Mouse (Mus musculus) stomach, embryonic 14.5 days (tissue): ENCODE measurements around the gene Nr5a1. TPM values are rescaled to one million over a fixed set of nuclear protein-coding genes. Genes with fewer than 3 reads are reported as not detected.

Experiments used
- ATAC-seq: fragments of 200-750 bp; cut with Nextera tagmentation; 2 replicates; pipeline ENCODE4 v1.8.0; 2017; ENCODE audit warnings: low read depth, moderate TSS enrichment; ENCODE audit not compliant: insufficient number of reproducible peaks, insufficient read depth, low FRiP score
- H3K27ac ChIP-seq: fragments of 300-500 bp; sonication (generic); 2 replicates; pipeline ENCODE4 v1.5.1; 2014; ENCODE audit warnings: mild to moderate bottlenecking, low read length, moderate library complexity, mixed read lengths
- H3K27me3 ChIP-seq: fragments of 300-500 bp; sonication (generic); 2 replicates; pipeline ENCODE4 v1.6.1; 2014; ENCODE audit warnings: low read length, control low read depth, mixed read lengths; ENCODE audit not compliant: control insufficient read depth, insufficient read depth
- H3K36me3 ChIP-seq: fragments of 300-500 bp; sonication (generic); 2 replicates; pipeline ENCODE4 v1.6.1; 2014; ENCODE audit warnings: mild to moderate bottlenecking, control low read depth, low read length, moderate library complexity, mixed read lengths; ENCODE audit not compliant: control insufficient read depth, insufficient read depth
- H3K4me1 ChIP-seq: fragments of 300-500 bp; sonication (generic); 2 replicates; pipeline ENCODE4 v1.6.1; 2014; ENCODE audit warnings: low read length, control low read depth, mixed read lengths; ENCODE audit not compliant: control insufficient read depth, insufficient read depth
- H3K4me2 ChIP-seq: fragments of 300-500 bp; sonication (generic); replicated peaks from 2 replicates; pipeline ENCODE4 v1.6.1; 2014; ENCODE audit warnings: low read depth, low read length, control low read depth
- H3K4me3 ChIP-seq: fragments of 300-500 bp; sonication (generic); 2 replicates; pipeline ENCODE4 v1.5.1; 2014; ENCODE audit warnings: low read depth, low read length, control low read depth
- H3K9ac ChIP-seq: fragments of 300-500 bp; sonication (generic); replicated peaks from 2 replicates; pipeline ENCODE4 v1.6.1; 2014; ENCODE audit warnings: low read depth, mild to moderate bottlenecking, control low read depth, low read length, moderate library complexity, mixed read lengths
- H3K9me3 ChIP-seq: fragments of 300-500 bp; sonication (generic); 2 replicates; pipeline ENCODE4 v1.6.1; 2016; ENCODE audit warnings: low read depth, low read length, control low read depth; ENCODE audit not compliant: control insufficient read depth
- WGBS: fragments of 180-500 bp; shearing (Covaris S2); extraction: QIAGEN DNeasy Blood & Tissue Kit; methylation state at CpG from one replicate; pipeline ENCODE4 v1.1.7; 2014; 5-methylcytosine and 5-hydroxymethylcytosine counted together
- polyA plus RNA-seq: library from polyadenylated mRNA; unstranded; fragments of >200 nt; fragmentation: Nextera tagmentation; extraction: Ambion mirVana; gene quantifications from 2 replicates; pipeline ENCODE4 v1.2.1, GENCODE M21; 2014

Nr5a1 gene
- polyA plus RNA-seq, result 0.28 and 0.41 TPM in 2 replicates

DNA sequence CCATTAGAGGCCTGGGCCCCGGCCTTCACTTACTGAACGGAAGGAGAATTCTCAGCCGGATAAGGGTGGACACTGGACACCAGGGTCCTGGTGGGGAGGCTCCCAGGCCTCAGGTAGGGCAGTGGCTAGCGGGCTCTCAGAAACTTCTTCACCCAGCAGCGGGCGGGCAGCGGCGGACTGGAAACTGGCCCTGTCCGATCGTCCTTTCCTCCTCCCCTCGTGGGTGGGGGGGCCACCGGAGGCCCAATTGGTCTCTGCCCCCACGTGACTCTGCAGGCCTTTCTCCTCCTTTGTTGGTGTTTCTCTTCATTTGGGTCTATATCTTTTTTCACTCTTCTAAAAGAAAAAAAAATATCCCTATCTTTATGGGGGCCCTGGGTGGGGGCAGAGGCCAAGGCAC, at the start of gene Nr5a1:
TSS of gene Nr5a1 (minus strand) at position 219 of the 400 bp plus-strand sequence.
- Histone ChIP-seq H3K4me3 (no peak within 1 kb of the TSS), H3K9ac (no peak within 1 kb of the TSS), H3K4me1 (peaks cover 8% of the 10 kb centered on the region; the same call in 1 of the 2 replicates), H3K27ac (no peak within 1 kb of the TSS), H3K4me2 (no peak within 1 kb of the TSS), H3K9me3 (no peaks in the 10 kb centered on the region), H3K36me3 (no peaks in the 10 kb centered on the region), H3K27me3 (peaks cover 25% of the 10 kb centered on the region)
- 88% methylated on average over 13 of the region's 13 CpGs for WGBS
- no peak for ATAC-seq

DNA sequence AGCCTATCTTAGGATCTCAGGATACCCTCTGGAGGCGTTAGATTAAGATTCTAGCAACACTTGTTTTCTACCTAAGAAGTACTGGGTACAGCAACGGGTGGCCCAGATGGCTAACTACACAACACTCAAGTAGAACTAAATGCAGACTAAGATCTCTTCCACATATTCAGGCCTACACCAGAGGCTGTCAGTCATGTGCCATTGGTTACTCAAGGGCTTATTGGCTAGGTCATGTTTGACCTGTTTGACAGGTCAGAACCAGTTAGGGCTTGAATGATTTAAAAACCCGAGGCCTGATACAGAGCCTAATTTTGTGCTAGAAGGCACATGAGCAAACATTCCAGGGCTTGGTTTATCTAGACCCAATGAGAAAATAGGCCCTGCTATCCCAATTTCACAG, 25.5 kb upstream of the Nr5a1 start:
- Histone ChIP-seq H3K9ac (no peak overlapping the region), H3K36me3 (no peaks in the 10 kb centered on the region), H3K4me2 (no peak overlapping the region), H3K27ac (no peak overlapping the region), H3K4me3 (no peak overlapping the region), H3K27me3 (no peaks in the 10 kb centered on the region), H3K4me1 (no peaks in the 10 kb centered on the region), H3K9me3 (no peaks in the 10 kb centered on the region)
- peak; percentile 46; the same call in 1 of the 2 replicates for ATAC-seq
- 79% methylated on average over 3 of the region's 3 CpGs for WGBS

- H3K27ac ChIP-seq, result no peak overlapping the region
- no peaks in the 10 kb centered on the region for H3K27me3 ChIP-seq
- no peaks in the 10 kb centered on the region for H3K9me3 ChIP-seq
- no peak overlapping the region for H3K4me3 ChIP-seq
- no peak; the same call in 1 of the 2 replicates for ATAC-seq
- no peaks in the 10 kb centered on the region for H3K4me1 ChIP-seq
- 26% methylated on average over 7 of the region's 7 CpGs for WGBS
- H3K4me2 ChIP-seq, result no peak overlapping the region
- H3K9ac ChIP-seq, result no peak overlapping the region
- no peaks in the 10 kb centered on the region for H3K36me3 ChIP-seq
Measured at GRCm38 (mm10) chr2:38739410-38739809, 25.1 kb upstream of the Nr5a1 start.

DNA sequence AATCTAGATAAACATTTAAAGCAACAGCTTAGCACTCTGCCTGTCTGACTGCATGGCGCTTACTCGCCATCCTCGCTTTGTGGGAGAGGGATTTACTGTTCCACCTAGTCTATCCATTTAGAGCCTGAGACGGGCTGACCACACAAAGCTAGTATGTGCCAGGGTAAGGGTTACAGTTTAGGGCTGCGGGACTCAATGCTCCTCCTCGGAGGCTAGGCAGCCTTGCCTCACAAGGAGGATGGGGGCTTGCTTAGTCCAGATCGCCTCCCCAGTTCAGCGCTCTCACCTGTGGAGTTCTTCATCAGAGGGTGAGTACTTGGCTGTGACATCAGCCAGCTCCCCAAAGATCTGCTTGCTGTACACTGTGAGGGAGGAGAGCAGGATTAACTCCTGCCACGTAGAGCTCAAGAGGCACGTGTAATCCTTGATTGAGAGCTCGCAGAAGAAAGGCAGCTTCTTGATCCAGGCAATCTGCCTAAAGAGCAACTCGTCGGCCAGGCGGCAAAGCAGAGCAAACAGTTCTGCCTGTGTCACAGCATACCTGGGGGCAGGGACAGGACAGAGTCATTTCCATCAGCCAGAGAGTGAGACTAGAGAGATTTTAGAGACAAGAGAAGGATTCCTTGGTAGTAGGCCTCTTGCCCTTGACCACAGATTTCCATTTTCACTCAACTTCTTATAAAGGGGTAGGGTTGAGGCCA, 24.4 kb upstream of the Nr5a1 start:
- Histone ChIP-seq H3K4me3 (no peak overlapping the region), H3K36me3 (no peaks in the 10 kb centered on the region), H3K9me3 (no peaks in the 10 kb centered on the region), H3K4me1 (no peaks in the 10 kb centered on the region), H3K4me2 (no peak overlapping the region), H3K9ac (no peak overlapping the region), H3K27ac (no peak overlapping the region), H3K27me3 (no peaks in the 10 kb centered on the region)
- no peak for ATAC-seq
- 82% methylated on average over 14 of the region's 14 CpGs for WGBS

DNA sequence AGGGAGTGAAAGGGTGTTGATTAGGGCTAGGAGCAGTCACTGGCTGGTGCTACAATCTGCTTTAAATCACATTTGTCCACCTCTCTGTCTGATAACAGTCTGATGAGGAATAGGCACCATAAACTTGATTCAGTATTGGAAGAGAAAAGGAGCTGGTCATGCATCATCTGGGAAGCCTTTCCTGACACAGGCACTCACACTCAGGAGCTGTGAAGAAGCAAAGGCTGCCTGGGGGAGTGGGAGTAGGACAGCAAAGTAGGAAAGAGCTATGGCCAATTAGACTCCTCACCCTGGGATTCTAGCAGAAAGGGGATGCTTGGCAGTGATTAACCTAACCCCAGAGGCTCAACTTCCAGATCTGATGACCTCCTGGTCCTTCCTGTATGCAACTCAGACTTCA, 21.4 kb upstream of the Nr5a1 start:
- Histone ChIP-seq H3K4me1 (no peaks in the 10 kb centered on the region), H3K4me3 (no peak overlapping the region), H3K9ac (no peak overlapping the region), H3K36me3 (no peaks in the 10 kb centered on the region), H3K27me3 (no peaks in the 10 kb centered on the region), H3K9me3 (no peaks in the 10 kb centered on the region), H3K27ac (no peak overlapping the region), H3K4me2 (no peak overlapping the region)
- no peak for ATAC-seq

- Histone ChIP-seq H3K27me3 (no peaks in the 10 kb centered on the region), H3K4me3 (no peak overlapping the region), H3K27ac (no peak overlapping the region), H3K4me1 (no peaks in the 10 kb centered on the region), H3K9me3 (no peaks in the 10 kb centered on the region), H3K36me3 (no peaks in the 10 kb centered on the region), H3K9ac (no peak overlapping the region), H3K4me2 (no peak overlapping the region)
- 59% methylated on average over 5 of the region's 5 CpGs for WGBS
- no peak for ATAC-seq
Measured at GRCm38 (mm10) chr2:38734721-38735120, 20.4 kb upstream of the Nr5a1 start.

DNA sequence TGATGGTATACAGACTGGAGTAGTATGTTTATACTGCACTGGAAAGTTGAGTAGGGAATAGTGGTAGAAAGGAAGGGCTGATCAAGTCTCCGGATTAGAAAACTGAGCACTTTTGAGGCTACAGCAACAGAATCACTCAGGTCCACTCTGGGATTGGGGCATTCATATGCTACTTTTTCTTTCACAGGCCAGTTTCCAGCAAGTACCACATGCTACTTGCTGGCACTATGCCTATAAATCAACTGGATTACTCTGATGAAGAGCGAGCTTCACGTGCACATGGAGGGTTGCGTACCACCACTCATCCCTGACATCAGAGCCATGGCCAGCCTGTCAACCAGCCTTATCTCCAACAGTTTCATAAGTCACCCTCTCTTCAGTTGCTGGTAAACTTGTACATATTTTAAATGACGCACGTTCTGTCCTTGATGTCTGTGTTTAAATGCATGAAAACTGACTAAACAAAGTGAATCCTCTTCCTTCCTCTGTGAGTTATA, 16.0 kb upstream of the Nr5a1 start:
- no peak overlapping the region for H3K27ac ChIP-seq
- no peak overlapping the region for H3K4me3 ChIP-seq
- no peaks in the 10 kb centered on the region for H3K9me3 ChIP-seq
- H3K4me1 ChIP-seq, result no peaks in the 10 kb centered on the region
- no peak overlapping the region for H3K4me2 ChIP-seq
- no peaks in the 10 kb centered on the region for H3K36me3 ChIP-seq
- no peak overlapping the region for H3K9ac ChIP-seq
- H3K27me3 ChIP-seq, result no peaks in the 10 kb centered on the region
- WGBS, result 89% methylated on average over 6 of the region's 6 CpGs
- no peak for ATAC-seq

DNA sequence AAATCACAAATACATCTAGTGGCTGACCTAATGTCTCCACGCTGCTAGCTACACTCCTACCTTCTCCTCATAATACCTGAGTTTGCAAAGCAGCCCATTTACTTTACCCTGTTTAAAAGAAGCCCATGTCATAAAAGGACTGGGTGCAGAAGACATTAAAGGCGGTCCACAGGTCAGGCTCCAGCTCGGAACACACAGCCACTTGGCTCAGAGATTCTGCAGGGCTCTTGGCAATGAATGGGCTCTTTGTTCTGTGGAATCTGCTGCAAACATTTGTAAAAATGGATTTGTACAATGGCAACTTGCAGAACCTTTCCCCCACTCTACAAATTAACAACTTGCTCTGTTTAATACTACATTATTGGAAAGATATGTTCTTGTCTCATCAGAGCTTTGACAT, 11.1 kb upstream of the Nr5a1 start:
- H3K4me1 ChIP-seq, result no peaks in the 10 kb centered on the region
- WGBS, result 49% methylated on average over 3 of the region's 3 CpGs
- no peak overlapping the region for H3K9ac ChIP-seq
- no peak overlapping the region for H3K4me3 ChIP-seq
- no peak overlapping the region; the same call in 1 of the 2 replicates for H3K27ac ChIP-seq
- no peaks in the 10 kb centered on the region for H3K36me3 ChIP-seq
- H3K4me2 ChIP-seq, result no peak overlapping the region
- H3K9me3 ChIP-seq, result no peaks in the 10 kb centered on the region
- peak; percentile 47 for ATAC-seq
- no peaks in the 10 kb centered on the region for H3K27me3 ChIP-seq

DNA sequence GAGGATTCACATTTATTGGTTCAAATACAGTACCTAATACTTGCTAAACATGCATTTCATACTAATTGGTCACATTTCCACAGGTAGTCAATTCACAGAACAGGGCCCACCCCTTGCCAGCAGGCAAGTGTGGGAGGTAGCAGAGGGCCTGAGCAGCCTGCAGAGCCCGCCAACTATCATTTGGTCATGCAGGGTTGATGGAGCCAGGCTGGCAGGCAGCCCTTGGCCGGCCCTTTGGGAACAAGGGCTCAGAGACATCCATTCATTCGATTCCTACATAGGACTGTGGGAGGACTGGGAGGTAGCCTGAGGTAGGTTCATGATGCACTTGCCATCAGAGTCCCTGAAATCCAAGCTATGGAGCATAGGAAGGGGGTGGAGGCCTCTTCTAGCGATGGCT, 9.0 kb upstream of the Nr5a1 start:
- Histone ChIP-seq H3K27me3 (no peaks in the 10 kb centered on the region), H3K4me1 (no peaks in the 10 kb centered on the region), H3K4me3 (no peak overlapping the region), H3K4me2 (no peak overlapping the region), H3K9ac (no peak overlapping the region), H3K36me3 (no peaks in the 10 kb centered on the region), H3K27ac (no peak overlapping the region), H3K9me3 (no peaks in the 10 kb centered on the region)
- 84% methylated on average over 4 of the region's 4 CpGs for WGBS
- ATAC-seq, result no peak
